Mouse (Mus musculus): ENCODE measurements around the gene Vps54.

Vps54 gene

GRCm38 (mm10) chr11:21346020-21346419 is 106.9 kb downstream of the Vps54 start:
- no peak for DNase-seq

- DNase-seq = no peak
Observed at GRCm38 (mm10) chr11:21348890-21349289, 109.8 kb downstream of the Vps54 start.

GRCm38 (mm10) chr11:21351296-21351695 is 112.2 kb downstream of the Vps54 start:
- no peak for DNase-seq

GRCm38 (mm10) chr11:21363144-21363940 is 124.3 kb downstream of the Vps54 start:
- DNase-seq = no peak

GRCm38 (mm10) chr11:21368466-21368865 is 129.4 kb downstream of the Vps54 start:
- no peak for DNase-seq

GRCm38 (mm10) chr11:21369248-21370016 is 130.4 kb downstream of the Vps54 start:
- DNase-seq = no peak

GRCm38 (mm10) chr11:21370399-21371121 is 131.5 kb downstream of the Vps54 start:
- peak; percentile 88 for DNase-seq

Data from thymus, postnatal 14 days (tissue).